Mouse (Mus musculus) stomach, postnatal 0 days (tissue): ENCODE data around the gene Wwc1. TPM values are rescaled to one million over a fixed set of nuclear protein-coding genes. Genes with fewer than 3 reads are reported as not detected.

ENCODE experiments used
- ATAC-seq: fragments of 200-750 bp; cut with Nextera tagmentation; 2 replicates; pipeline ENCODE4 v1.8.0; 2017; ENCODE audit not compliant: low FRiP score, low TSS enrichment
- DNase-seq: peaks from one replicate; pipeline ENCODE4 v3.0.0-alpha.2; 2016; ENCODE audit warnings: low spot score
- H3K27ac ChIP-seq: fragments of 300-500 bp; sonication (generic); replicated peaks from 2 replicates; pipeline ENCODE4 v1.5.1; 2014; ENCODE audit warnings: mild to moderate bottlenecking, control low read depth
- H3K27me3 ChIP-seq: fragments of 300-500 bp; sonication (generic); 2 replicates; pipeline ENCODE4 v1.6.1; 2014; ENCODE audit warnings: low read length; ENCODE audit not compliant: control insufficient read depth, insufficient read depth
- H3K36me3 ChIP-seq: fragments of 300-500 bp; sonication (generic); 2 replicates; pipeline ENCODE4 v1.6.1; 2014; ENCODE audit warnings: low read length, mixed read lengths; ENCODE audit not compliant: control insufficient read depth, insufficient read depth
- H3K4me1 ChIP-seq: fragments of 300-500 bp; sonication (generic); replicated peaks from 2 replicates; pipeline ENCODE4 v1.6.1; 2014; ENCODE audit warnings: antibody characterized with exemption; ENCODE audit not compliant: control insufficient read depth, insufficient read depth
- H3K4me2 ChIP-seq: fragments of 300-500 bp; sonication (generic); replicated peaks from 2 replicates; pipeline ENCODE4 v1.6.1; 2014; ENCODE audit warnings: low read depth, mild to moderate bottlenecking, control low read depth, moderate library complexity
- H3K4me3 ChIP-seq: fragments of 300-500 bp; sonication (generic); 2 replicates; pipeline ENCODE4 v1.5.1; 2014; ENCODE audit warnings: low read depth, low read length, control low read depth
- H3K9ac ChIP-seq: fragments of 300-500 bp; sonication (generic); 2 replicates; pipeline ENCODE4 v1.6.1; 2014; ENCODE audit warnings: mild to moderate bottlenecking, low read length, control low read depth, mixed read lengths
- H3K9me3 ChIP-seq: fragments of 300-500 bp; sonication (generic); 2 replicates; pipeline ENCODE4 v1.6.1; 2016; ENCODE audit warnings: low read length; ENCODE audit not compliant: control insufficient read depth
- CTCF ChIP-seq: IDR thresholded peaks from 2 replicates; pipeline ENCODE4 v1.5.1; 2016; ENCODE audit warnings: antibody characterized with exemption, low read depth, mild to moderate bottlenecking, moderate library complexity
- EP300 ChIP-seq: optimal IDR thresholded peaks from 2 replicates; pipeline ENCODE3; 2016; ENCODE audit warnings: antibody characterized with exemption
- WGBS: fragments of 180-500 bp; shearing (Covaris S2); extraction: QIAGEN DNeasy Blood & Tissue Kit; methylation state at CpG from one replicate; pipeline ENCODE4 v1.1.7; 2014; 5-methylcytosine and 5-hydroxymethylcytosine counted together
- polyA plus RNA-seq: library from polyadenylated mRNA; unstranded; fragments of >200 nt; fragmentation: Nextera tagmentation; extraction: Ambion mirVana; gene quantifications from 2 replicates; pipeline ENCODE4 v1.2.1, GENCODE M21; 2015

Gene Wwc1
- polyA plus RNA-seq, 1 experiment from 2014 or later = 7.8 TPM

DNA sequence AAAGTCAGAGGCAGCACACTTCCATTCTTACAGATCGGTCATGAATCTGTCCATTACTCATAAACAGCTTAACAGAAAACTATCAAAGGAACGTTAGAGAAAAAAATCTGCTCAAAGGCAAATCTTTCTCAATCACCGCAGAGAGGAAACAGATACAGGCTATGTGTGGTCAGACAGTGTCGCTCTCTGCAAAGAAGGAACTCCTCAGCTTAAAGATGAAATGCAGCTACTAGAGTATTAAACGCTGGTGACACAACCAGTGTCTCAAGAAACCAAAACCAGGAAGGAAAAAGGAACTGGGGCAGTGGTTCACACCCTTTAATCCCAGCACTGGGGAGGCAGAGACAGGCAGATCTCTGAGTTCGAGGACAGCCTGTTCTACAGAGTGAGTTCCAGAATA lies 152.6 kb downstream of the Wwc1 start:
- TF ChIP-seq CTCF (no peak), EP300 (no peak)
- Histone ChIP-seq H3K36me3 (peaks cover 27% of the 10 kb centered on the region), H3K4me2 (no peak overlapping the region), H3K4me1 (no peaks in the 10 kb centered on the region), H3K27ac (no peak overlapping the region), H3K9me3 (no peaks in the 10 kb centered on the region), H3K9ac (no peak overlapping the region), H3K27me3 (no peaks in the 10 kb centered on the region), H3K4me3 (no peak overlapping the region)
- ATAC-seq (no peak), DNase-seq (no peak)
- WGBS = 89% methylated on average over 6 of the region's 6 CpGs

DNA sequence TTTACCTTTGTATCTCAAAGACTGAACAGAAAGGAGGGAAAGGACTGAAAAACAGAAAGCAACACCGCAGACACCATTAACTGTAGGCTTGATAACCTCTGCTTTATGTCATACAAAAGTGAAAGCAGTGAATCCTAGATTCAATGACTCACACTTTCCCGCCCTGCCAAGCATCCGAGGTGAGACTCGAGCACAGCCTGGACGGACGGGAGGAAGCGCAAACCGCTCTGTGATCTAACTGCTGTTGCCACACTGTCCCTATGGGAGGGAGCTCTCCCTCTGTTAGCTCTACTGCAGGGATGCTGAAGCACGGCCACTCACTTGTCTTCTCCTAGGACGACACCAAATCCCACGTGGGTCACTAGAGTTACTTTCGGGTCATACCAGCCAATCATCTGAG lies 164.0 kb downstream of the Wwc1 start:
- 86% methylated on average over 12 of the region's 12 CpGs for WGBS
- no peaks in the 10 kb centered on the region for H3K27me3 ChIP-seq

DNA sequence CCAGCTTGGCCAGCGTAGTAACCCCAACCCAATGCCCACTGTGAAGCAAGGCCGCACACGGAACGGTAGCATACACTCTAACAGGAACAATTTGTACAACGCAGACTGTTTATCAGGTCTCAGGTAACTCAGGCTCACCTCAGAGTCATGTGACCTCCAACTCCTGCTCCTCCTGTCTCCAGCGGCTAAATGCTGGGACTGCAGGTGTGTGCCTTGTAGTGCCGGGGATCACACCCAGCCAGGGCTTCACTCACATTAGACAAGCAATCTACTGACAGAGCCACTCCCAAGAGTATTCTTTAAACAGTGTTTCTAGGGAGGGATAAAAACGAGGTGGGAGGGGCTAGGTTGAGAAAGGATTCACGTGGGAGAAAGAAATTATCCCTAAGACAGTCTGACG lies 168.9 kb downstream of the Wwc1 start:
- TF ChIP-seq EP300 = no peak
- TF ChIP-seq CTCF = peak; percentile 56
- H3K4me2 ChIP-seq = no peak overlapping the region
- no peaks in the 10 kb centered on the region for H3K4me1 ChIP-seq
- 71% methylated on average over 10 of the region's 10 CpGs for WGBS
- no peaks in the 10 kb centered on the region for H3K9me3 ChIP-seq
- H3K4me3 ChIP-seq = no peak overlapping the region
- H3K27me3 ChIP-seq = no peaks in the 10 kb centered on the region
- peaks cover 51% of the 10 kb centered on the region for H3K36me3 ChIP-seq
- DNase-seq = peak; percentile 66
- no peak overlapping the region for H3K27ac ChIP-seq
- peak; percentile 91 for ATAC-seq
- H3K9ac ChIP-seq = no peak overlapping the region

More for the DNA sequence above, 164.0 kb downstream of the Wwc1 start:
- H3K9ac ChIP-seq = no peak overlapping the region
- H3K36me3 ChIP-seq = peaks cover 38% of the 10 kb centered on the region
- no peak overlapping the region for H3K27ac ChIP-seq
- no peak overlapping the region for H3K4me3 ChIP-seq
- H3K4me1 ChIP-seq = no peaks in the 10 kb centered on the region
- TF ChIP-seq EP300 = no peak
- TF ChIP-seq CTCF = no peak
- H3K4me2 ChIP-seq = no peak overlapping the region
- DNase-seq (no peak), ATAC-seq (no peak)
- no peaks in the 10 kb centered on the region for H3K9me3 ChIP-seq

DNA sequence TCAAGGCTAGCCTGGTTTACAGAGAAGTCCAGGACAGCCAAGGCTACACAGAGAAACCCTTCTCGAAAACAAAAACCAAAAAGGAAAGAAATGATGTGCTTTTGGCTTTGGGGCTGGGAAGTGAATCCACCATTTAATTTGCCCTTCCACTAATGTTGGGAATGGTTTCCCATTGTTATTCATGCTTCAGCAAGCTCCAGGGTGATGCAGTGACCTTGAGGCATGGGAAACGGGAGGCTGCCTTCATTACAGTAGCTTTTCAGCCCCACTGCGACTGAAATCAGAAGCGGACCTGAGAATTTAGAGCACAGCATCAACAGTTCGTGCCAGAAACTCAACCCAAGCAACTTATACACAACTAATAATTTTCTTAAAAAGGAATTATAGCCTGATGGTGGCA lies 179.0 kb downstream of the Wwc1 start:
- Histone ChIP-seq H3K9ac (no peak overlapping the region), H3K9me3 (no peaks in the 10 kb centered on the region), H3K4me1 (no peaks in the 10 kb centered on the region), H3K36me3 (no peaks in the 10 kb centered on the region), H3K27ac (no peak overlapping the region), H3K4me2 (no peak overlapping the region), H3K4me3 (no peak overlapping the region), H3K27me3 (peaks cover 10% of the 10 kb centered on the region; the same call in 1 of the 2 replicates)
- DNase-seq = no peak
- ATAC-seq = no peak
- 80% methylated on average over 5 of the region's 5 CpGs for WGBS
- TF ChIP-seq EP300 (no peak), CTCF (no peak)

DNA sequence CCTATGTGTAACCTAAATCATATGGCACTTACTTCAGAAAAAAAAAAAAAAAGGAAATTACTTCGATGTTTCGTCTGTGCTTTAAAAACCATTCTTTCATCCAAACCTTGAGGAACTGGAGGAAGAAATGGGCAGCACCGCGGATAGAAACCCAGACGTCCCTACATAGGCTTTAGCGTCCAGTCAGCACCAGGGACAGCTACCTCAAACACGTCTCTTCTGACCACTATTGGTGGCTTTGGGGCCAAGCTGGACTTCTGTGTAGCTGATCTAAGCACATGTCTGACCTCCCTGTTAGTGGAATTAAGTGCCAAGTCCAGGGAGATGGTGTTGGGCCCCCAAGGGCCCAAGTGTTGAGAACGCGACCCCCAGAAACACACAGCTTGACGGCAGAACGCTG lies 181.5 kb downstream of the Wwc1 start, which contains the start of gene Fbll1:
Gene Fbll1 (minus strand): TSS at position 11 of the 400 bp plus-strand sequence.
- H3K27me3 ChIP-seq = peaks cover 13% of the 10 kb centered on the region; the same call in 1 of the 2 replicates
- DNase-seq = peak; percentile 71
- H3K27ac ChIP-seq = no peak within 1 kb of the TSS

DNA sequence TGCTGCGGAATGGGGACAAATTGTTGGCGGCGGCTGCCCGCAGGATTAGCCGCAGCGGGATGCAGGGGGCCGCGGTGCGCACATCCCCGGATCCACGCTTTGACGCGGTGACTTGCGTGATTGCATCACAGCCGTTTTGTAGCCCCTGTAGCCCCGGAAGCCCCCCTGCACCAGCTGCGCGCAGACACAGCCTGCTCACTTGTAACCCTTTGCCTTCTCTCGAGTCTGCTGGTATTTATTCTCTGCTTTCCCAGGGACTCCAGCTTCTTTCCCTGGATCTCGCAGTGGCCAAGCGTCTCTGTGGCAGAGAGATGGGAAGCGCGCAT lies 181.9 kb downstream of the Wwc1 start:
- no peak for ATAC-seq
- peaks cover 13% of the 10 kb centered on the region; the same call in 1 of the 2 replicates for H3K27me3 ChIP-seq
- peak overlapping the region; percentile 38 for H3K4me2 ChIP-seq
- no peaks in the 10 kb centered on the region for H3K4me1 ChIP-seq
- no peak for TF ChIP-seq CTCF
- H3K9ac ChIP-seq = no peak overlapping the region
- no peaks in the 10 kb centered on the region for H3K36me3 ChIP-seq
- no peak overlapping the region for H3K27ac ChIP-seq
- peak overlapping the region; percentile 29 for H3K4me3 ChIP-seq
- no peak for DNase-seq
- 6% methylated on average over 23 of the region's 23 CpGs for WGBS
- no peaks in the 10 kb centered on the region for H3K9me3 ChIP-seq

More for the DNA sequence above, 181.5 kb downstream of the Wwc1 start, which contains the start of gene Fbll1:
- H3K9ac ChIP-seq = no peak within 1 kb of the TSS
- H3K4me1 ChIP-seq = no peaks in the 10 kb centered on the region
- 14% methylated on average over 11 of the region's 11 CpGs for WGBS
- TF ChIP-seq EP300 (no peak), CTCF (peak; percentile 11; the same call in 1 of the 2 replicates)
- H3K36me3 ChIP-seq = no peaks in the 10 kb centered on the region
- H3K4me2 ChIP-seq = peak within 1 kb of the TSS; percentile 38
- H3K4me3 ChIP-seq = peak within 1 kb of the TSS; percentile 29
- no peak for ATAC-seq
- no peaks in the 10 kb centered on the region for H3K9me3 ChIP-seq
